Mouse (Mus musculus): ENCODE measurements around the gene Cwc25.
"Not testable (repeated sequence)": the region's sequence is repeated elsewhere in the genome, so short reads cannot be mapped to it uniquely, and the experiment has no call there.

The Cwc25 gene

DNA sequence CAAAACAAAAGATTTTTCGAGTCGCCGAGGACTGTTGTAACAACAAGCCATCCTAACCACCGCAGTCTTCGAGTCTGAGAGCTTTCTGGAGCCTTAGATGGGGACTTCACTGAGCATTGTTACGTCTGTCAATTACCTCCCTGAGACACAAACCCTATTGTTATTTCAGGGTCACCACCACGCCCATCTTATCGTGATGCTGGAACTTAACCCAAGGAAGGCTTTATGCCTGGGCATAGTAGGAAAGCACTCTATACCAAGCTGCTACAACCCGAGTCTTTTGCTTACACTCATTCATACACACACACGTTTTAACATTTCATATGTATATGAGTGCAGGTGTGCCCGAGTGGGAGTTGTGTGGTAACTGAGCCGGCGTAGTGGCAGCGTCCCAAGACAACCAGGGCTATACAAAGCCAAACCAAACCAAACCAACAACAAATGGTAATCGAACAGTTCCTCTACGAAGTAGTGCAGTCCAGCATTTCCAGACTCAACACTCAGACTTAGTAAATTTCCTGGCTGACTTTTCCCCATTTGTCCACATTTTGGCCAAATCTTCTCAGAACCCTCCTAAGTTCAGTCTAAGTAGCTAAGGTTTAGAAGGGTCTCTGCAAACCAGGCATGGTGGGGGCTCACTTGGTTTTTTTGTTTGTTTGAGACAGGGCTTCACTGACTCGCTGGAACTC, 9.6 kb upstream of the Cwc25 start, which contains the start of gene 1700001P01Rik:
Gene 1700001P01Rik (minus strand): TSS at position 111 of the 689 bp plus-strand sequence.
- no peak for DNase-seq (ENCODE audit: low spot score in 2 of 2)

GRCm38 (mm10) chr11:97775186-97775585, 8.8 kb upstream of the Cwc25 start:
- no peak for DNase-seq (ENCODE audit: low spot score in 2 of 2)

GRCm38 (mm10) chr11:97771410-97771809, 5.1 kb upstream of the Cwc25 start:
- no peak for DNase-seq (ENCODE audit: low spot score in 2 of 2)

DNA sequence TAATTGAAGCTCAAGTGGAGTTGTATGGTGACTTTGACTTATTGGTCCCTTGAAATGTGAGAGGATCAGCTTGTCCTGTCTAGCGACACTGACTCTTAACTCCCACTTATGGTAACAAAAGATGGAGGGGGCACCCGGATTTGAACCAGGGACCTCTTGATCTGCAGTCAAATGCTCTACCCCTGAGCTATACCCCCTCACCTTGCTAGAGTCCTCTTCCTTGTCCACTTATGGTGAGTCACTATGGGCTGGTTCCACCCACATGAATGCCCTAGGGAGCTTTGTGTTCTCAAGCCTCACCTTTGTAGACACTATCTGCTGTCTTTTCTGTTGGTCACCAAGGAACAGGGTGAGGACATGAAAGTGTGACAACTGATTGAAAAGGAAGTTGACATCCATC, 3.3 kb upstream of the Cwc25 start:
- DNase-seq (ENCODE audit: low spot score in 2 of 2): no peak

DNA sequence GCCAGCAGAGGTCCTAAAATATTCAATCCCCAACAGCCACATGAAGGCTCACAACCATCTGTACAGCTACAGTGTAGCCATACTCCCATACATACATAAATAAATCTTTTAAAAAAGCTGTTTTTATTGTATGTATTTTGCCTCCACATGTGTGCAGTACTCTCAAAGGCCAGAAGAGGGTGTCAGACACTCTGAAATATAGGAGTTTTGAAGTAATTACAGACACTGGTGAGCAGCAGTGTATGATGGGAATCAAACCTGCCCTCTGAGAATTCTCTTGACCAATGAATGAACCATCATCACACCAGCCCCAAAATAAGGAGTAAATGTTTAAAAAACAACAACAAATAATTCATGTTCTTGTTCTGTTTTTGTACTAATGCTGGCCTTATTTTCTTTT, 4.7 kb downstream of the Cwc25 start:
- no peak for DNase-seq (ENCODE audit: low spot score in 2 of 2)

- no peak for DNase-seq (ENCODE audit: low spot score in 2 of 2)
Observed at GRCm38 (mm10) chr11:97758942-97759341, 7.4 kb downstream of the Cwc25 start.

DNA sequence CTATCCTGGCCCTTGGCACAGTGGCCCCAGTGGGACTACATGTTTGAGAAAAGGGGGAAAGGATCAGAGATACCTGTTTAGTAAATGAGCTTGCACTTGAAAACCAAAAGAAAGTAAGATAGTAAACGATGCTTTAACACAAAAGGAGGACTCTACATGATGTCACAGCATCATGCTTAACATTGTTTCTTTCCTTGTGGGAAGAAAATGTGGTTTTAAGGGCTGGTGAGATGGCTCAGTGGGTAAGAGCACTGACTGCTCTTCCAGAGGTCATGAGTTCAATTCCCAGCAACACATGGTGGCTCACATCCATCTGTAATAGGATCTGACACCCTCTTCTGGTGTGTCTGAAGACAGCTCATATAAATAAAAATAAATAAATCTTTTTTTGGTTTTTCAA, 8.2 kb downstream of the Cwc25 start:
- DNase-seq (ENCODE audit: low spot score in 2 of 2): no peak

- no peak for DNase-seq (ENCODE audit: low spot score in 2 of 2)
Observed at GRCm38 (mm10) chr11:97753277-97753676, 13.1 kb downstream of the Cwc25 start.

- no peak for DNase-seq (ENCODE audit: low spot score in 2 of 2)
Observed at GRCm38 (mm10) chr11:97748496-97748895, 17.9 kb downstream of the Cwc25 start.

DNA sequence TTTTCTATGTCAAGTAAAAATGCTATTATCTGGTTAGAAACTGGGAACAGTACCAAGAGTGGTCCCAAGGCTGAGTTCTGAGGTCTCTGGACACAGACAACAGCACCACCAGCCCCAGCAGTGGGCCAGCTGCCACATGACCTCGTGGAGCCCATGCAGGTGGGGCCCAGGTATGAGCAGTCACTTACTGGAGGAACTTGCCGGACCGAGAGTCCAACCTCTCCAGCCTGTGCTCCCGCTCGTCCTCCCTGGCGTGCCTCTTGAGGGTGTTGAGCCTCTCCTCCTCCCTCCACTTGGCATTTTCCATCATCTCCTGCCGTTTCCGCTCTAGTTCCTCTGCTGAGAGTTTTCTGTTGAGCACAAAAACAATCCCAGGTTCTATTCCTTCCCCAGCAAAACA, 18.6 kb downstream of the Cwc25 start:
- DNase-seq (ENCODE audit: low spot score in 2 of 2): no peak

GRCm38 (mm10) chr11:97745331-97745721, 21.0 kb downstream of the Cwc25 start:
- no peak for DNase-seq (ENCODE audit: low spot score in 2 of 2)

DNA sequence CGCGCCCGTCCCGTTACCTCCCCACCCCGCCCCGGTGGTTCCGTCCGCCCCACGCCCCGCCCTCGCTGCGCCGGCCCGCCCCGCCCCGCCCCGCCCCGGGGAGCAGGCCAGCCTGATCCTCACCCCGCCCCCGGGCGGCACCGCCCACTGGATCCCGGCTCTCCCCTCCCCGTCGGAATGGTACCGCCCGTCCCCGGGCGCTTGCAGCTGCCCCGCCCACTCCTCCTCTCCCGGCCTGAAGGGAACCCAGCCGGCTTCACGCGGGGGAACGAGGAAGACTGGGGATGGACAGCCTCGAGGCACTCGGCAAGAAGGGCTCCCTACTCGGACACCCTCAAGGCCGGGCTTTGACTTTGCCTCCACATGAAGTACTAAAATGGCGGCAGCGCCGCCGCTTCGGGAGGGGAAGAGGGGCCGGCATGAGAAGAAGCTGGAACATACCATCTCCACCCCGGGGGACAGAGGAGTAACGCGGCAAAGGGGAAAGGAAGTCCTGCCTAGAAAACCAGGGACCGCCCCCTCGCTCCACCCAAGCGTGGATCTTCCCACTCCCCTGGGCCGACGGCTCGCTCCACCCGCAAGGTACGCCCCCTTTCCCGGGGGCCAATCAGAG, 21.5 kb downstream of the Cwc25 start:
- peak; percentile 99 for DNase-seq (ENCODE audit: low spot score in 2 of 2)

GRCm38 (mm10) chr11:97744063-97744717, 22.2 kb downstream of the Cwc25 start, which contains the start of gene Pip4k2b:
Gene Pip4k2b (minus strand): TSS chr11:97744704.
- DNase-seq (ENCODE audit: low spot score in 2 of 2): no peak

GRCm38 (mm10) chr11:97743423-97743822, 22.9 kb downstream of the Cwc25 start:
- no peak for DNase-seq (ENCODE audit: low spot score in 2 of 2)

- no peak for DNase-seq (ENCODE audit: low spot score in 2 of 2)
Observed at GRCm38 (mm10) chr11:97742591-97742990, 23.8 kb downstream of the Cwc25 start.

GRCm38 (mm10) chr11:97742157-97742556, 24.2 kb downstream of the Cwc25 start:
- DNase-seq (ENCODE audit: low spot score in 2 of 2): no peak

DNA sequence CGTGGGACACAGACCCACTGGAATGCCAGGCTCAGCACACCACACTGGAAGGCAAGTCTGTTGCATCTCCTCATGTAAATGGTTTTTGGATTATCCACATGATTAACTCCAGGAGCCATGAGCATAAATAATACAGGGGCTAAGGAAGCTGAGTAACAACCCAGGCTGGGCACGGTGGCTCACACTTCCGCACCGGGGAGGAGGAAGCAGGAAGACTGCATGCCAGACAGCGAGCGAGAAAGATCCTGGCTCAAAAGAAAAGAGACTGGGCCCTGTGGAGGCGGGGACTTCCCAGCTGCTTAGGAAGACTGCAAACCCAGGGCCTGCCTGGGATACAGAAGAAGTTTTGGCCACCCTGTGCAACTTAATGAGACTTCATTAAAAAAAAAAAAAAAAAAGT, 26.2 kb downstream of the Cwc25 start:
- peak in 1 of 2 experiments; percentile 49 for DNase-seq (ENCODE audit: low spot score in 2 of 2)

GRCm38 (mm10) chr11:97739155-97739554, 27.2 kb downstream of the Cwc25 start:
- DNase-seq (ENCODE audit: low spot score in 2 of 2): no peak

DNA sequence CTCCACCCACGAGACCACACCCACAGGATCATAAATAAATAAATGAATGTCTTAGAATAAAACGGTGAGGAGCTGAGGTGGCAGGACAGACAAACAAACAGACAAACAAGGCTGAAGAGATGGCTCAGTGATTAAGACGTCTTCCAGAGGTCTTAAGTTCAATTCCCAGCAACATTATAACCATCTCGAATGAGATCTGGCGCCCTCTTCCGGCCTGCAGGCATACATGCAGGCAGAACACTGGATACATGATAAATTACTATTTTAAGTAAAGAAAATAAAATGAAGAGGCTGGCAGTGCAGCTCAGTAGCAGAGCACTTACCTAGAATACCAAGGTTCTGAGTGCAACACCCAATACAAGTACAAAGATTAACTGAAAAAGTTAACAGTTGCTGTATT, 27.7 kb downstream of the Cwc25 start:
- no peak for DNase-seq (ENCODE audit: low spot score in 2 of 2)

- DNase-seq (ENCODE audit: low spot score in 2 of 2): no peak
Observed at GRCm38 (mm10) chr11:97737600-97737999, 28.8 kb downstream of the Cwc25 start.

DNA sequence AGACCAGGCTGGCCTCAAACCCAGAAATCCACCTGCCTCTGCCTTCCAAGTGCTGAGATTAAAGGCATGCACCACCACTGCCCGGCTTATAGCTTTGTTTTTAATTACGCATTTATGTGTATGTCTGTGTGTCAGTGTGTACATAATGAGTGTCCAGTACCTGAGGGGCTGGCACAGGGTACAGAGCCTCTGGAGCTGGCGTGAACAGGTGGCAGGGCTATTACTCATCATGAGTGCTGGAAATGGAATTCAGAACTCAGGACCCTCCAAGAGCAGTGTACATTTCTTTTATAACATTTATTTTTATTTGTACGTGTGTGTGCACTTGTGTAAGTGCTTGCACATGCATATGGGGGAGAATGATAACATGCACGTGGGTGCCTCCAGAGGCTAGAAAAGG, 29.7 kb downstream of the Cwc25 start:
- no peak for DNase-seq (ENCODE audit: low spot score in 2 of 2)

GRCm38 (mm10) chr11:97734810-97735209, 31.5 kb downstream of the Cwc25 start:
- DNase-seq (ENCODE audit: low spot score in 2 of 2): not testable (repeated sequence)

- DNase-seq (ENCODE audit: low spot score in 2 of 2): no peak
Observed at GRCm38 (mm10) chr11:97733689-97734088, 32.7 kb downstream of the Cwc25 start.
